Mouse (Mus musculus) embryonic stem cell, embryonic (primary cell): ENCODE measurements around the gene F830045P16Rik.
"Not testable (repeated sequence)": the region's sequence is repeated elsewhere in the genome, so short reads cannot be mapped to it uniquely, and the experiment has no call there.

ENCODE experiments used
- CTCF ChIA-PET, 4 experiments: fragments of 300-600 bp in 2 of 4; fragments of 350-600 bp in 2 of 4; sonication (Branson Sonifier 250); formaldehyde crosslinking; loops; one replicate each; lab custom pipeline; 2022; ENCODE audit warnings: inconsistent platforms in 2 of 4; lab: Charles Lee
- POLR2A ChIA-PET, 4 experiments: fragments of 300-600 bp in 2 of 4; fragments of 350-600 bp in 2 of 4; sonication (Branson Sonifier 250); formaldehyde crosslinking; loops; one replicate each; lab custom pipeline; 2022; ENCODE audit warnings: antibody characterized with exemption in 4 of 4, inconsistent platforms in 1 of 4; lab: Charles Lee

Gene F830045P16Rik

GRCm38 (mm10) chr2:129529297-129530209 is 6.8 kb downstream of the F830045P16Rik start:
- ChIA-PET CTCF (no interaction called here), POLR2A (interaction anchor here in 2 of 4 experiments (0.8 to 1.3 kb wide), 5 partner anchors 9 to 222 kb away, joined by 3 read pairs; no protein-coding TSS in a partner anchor)

GRCm38 (mm10) chr2:129527916-129528315 is 8.5 kb downstream of the F830045P16Rik start:
- CTCF ChIA-PET = no interaction called here
- POLR2A ChIA-PET = interaction anchor here in 1 of 4 experiments (1.1 kb wide), 1 partner anchor 9 kb away, joined by 3 read pairs; no protein-coding TSS in a partner anchor

GRCm38 (mm10) chr2:129526322-129526721 is 10.1 kb downstream of the F830045P16Rik start:
- ChIA-PET POLR2A (interaction anchor here in 2 of 4 experiments (0.9 to 1.4 kb wide), 2 partner anchors 11 kb away, joined by 3 to 9 read pairs; no protein-coding TSS in a partner anchor), CTCF (interaction anchor here in 2 of 4 experiments (0.5 to 0.6 kb wide), 2 partner anchors 127 to 1242 kb away, joined by 3 to 4 read pairs; no protein-coding TSS in a partner anchor)

- CTCF ChIA-PET = no interaction called here
- POLR2A ChIA-PET = no interaction called here
Measured at GRCm38 (mm10) chr2:129525644-129526043, 10.8 kb downstream of the F830045P16Rik start.

- CTCF ChIA-PET = no interaction called here
Measured at GRCm38 (mm10) chr2:129518526-129518925, 17.9 kb downstream of the F830045P16Rik start.

GRCm38 (mm10) chr2:129514923-129515920 is 21.2 kb downstream of the F830045P16Rik start:
- ChIA-PET POLR2A (interaction anchor here in 2 of 4 experiments (1.1 to 3.0 kb wide), 7 partner anchors 11 to 196 kb away, joined by 3 to 12 read pairs (median 5); partner anchors contain the start of gene F830045P16Rik (in 1 of the 2)), CTCF (interaction anchor here in 2 of 4 experiments (0.6 to 1.3 kb wide), 3 partner anchors 107 to 222 kb away, joined by 3 to 4 read pairs (median 3); no protein-coding TSS in a partner anchor)

More at GRCm38 (mm10) chr2:129518526-129518925, 17.9 kb downstream of the F830045P16Rik start:
- POLR2A ChIA-PET = interaction anchor here in 1 of 4 experiments (1.1 kb wide), 2 partner anchors 10 to 69 kb away, joined by 3 read pairs; no protein-coding TSS in a partner anchor

- ChIA-PET POLR2A (interaction anchor here in 2 of 4 experiments (1.6 to 3.0 kb wide), 4 partner anchors 12 to 196 kb away, joined by 3 to 12 read pairs (median 8); partner anchors contain the start of gene F830045P16Rik (in 1 of the 2)), CTCF (interaction anchor here in 2 of 4 experiments (0.6 to 1.3 kb wide), 2 partner anchors 106 to 223 kb away, joined by 3 to 4 read pairs; no protein-coding TSS in a partner anchor)
Measured at GRCm38 (mm10) chr2:129514401-129514667, 22.1 kb downstream of the F830045P16Rik start.

- CTCF ChIA-PET = interaction anchor here in 1 of 4 experiments (1.3 kb wide), 1 partner anchor 105 kb away, joined by 3 read pairs; no protein-coding TSS in a partner anchor
Measured at GRCm38 (mm10) chr2:129513546-129514400, 22.6 kb downstream of the F830045P16Rik start.

GRCm38 (mm10) chr2:129512147-129512546 is 24.3 kb downstream of the F830045P16Rik start:
- POLR2A ChIA-PET = not testable (repeated sequence)
- CTCF ChIA-PET = interaction anchor here in 1 of 4 experiments (0.7 kb wide), 1 partner anchor 86 kb away, joined by 3 read pairs; no protein-coding TSS in a partner anchor

More at GRCm38 (mm10) chr2:129513546-129514400, 22.6 kb downstream of the F830045P16Rik start:
- POLR2A ChIA-PET = interaction anchor here in 3 of 4 experiments (0.8 to 3.0 kb wide), 5 partner anchors 13 to 197 kb away, joined by 3 to 12 read pairs (median 6); partner anchors contain the start of gene F830045P16Rik (in 1 of the 3)

GRCm38 (mm10) chr2:129502641-129503040 is 33.8 kb downstream of the F830045P16Rik start:
- ChIA-PET POLR2A (no interaction called here), CTCF (no interaction called here)

GRCm38 (mm10) chr2:129489496-129490285 is 46.7 kb downstream of the F830045P16Rik start:
- ChIA-PET POLR2A (no interaction called here), CTCF (interaction anchor here in 1 of 4 experiments (0.6 kb wide), 1 partner anchor 259 kb away, joined by 3 read pairs; no protein-coding TSS in a partner anchor)

GRCm38 (mm10) chr2:129483150-129483549 is 53.3 kb downstream of the F830045P16Rik start:
- ChIA-PET CTCF (no interaction called here), POLR2A (no interaction called here)

GRCm38 (mm10) chr2:129471905-129472304 is 64.5 kb downstream of the F830045P16Rik start:
- CTCF ChIA-PET = no interaction called here
- POLR2A ChIA-PET = no interaction called here

GRCm38 (mm10) chr2:129470839-129471238 is 65.6 kb downstream of the F830045P16Rik start:
- ChIA-PET CTCF (no interaction called here), POLR2A (no interaction called here)

GRCm38 (mm10) chr2:129438772-129439171 is 97.6 kb downstream of the F830045P16Rik start:
- CTCF ChIA-PET = interaction anchor here in 1 of 4 experiments (0.6 to 1.0 kb wide), 2 partner anchors 30 to 430 kb away, joined by 3 read pairs; no protein-coding TSS in a partner anchor
- POLR2A ChIA-PET = interaction anchor here in 2 of 4 experiments (0.5 to 1.0 kb wide), 3 partner anchors 18 to 240 kb away, joined by 3 read pairs; partner anchors contain the start of gene Slc20a1 (in 1 of the 2)

GRCm38 (mm10) chr2:129435154-129435553 is 101.2 kb downstream of the F830045P16Rik start:
- POLR2A ChIA-PET = interaction anchor here in 1 of 4 experiments (1.1 kb wide), 1 partner anchor 10 kb away, joined by 3 read pairs; no protein-coding TSS in a partner anchor

More at GRCm38 (mm10) chr2:129435154-129435553, 101.2 kb downstream of the F830045P16Rik start:
- CTCF ChIA-PET = no interaction called here
